Mouse (Mus musculus) kidney, embryonic 16.5 days (tissue): ENCODE data around the gene Olig3. TPM values are rescaled to one million over a fixed set of nuclear protein-coding genes. Genes with fewer than 3 reads are reported as not detected.

Experiments
- polyA plus RNA-seq: library from polyadenylated mRNA; unstranded; fragments of >200 nt; fragmentation: Nextera tagmentation; extraction: Ambion mirVana; gene quantifications from 2 replicates; pipeline ENCODE4 v1.2.1, GENCODE M21; 2015

Olig3 gene
- polyA plus RNA-seq, 1 experiment from 2014 or later = not detected

Other genes starting within 250 kb of the Olig3 start
- gene Ifngr1, start 235.4 kb downstream of the Olig3 start, polyA plus RNA-seq = 59.8 and 67.1 TPM in 2 replicates